Mouse (Mus musculus) CH12.LX (cell line): ENCODE measurements around the gene Prkaa1. TPM values are rescaled to one million over a fixed set of nuclear protein-coding genes. Genes with fewer than 3 reads are reported as not detected.
A peak's percentile ranks its signal among the peaks of the same experiment; 100 is the strongest.

Experiments used
- DNase-seq: peaks from one replicate; pipeline ENCODE4 v3.0.0-alpha.2; 2013; ENCODE audit errors: extremely low read depth
- H3K27ac ChIP-seq: 2 replicates; pipeline ENCODE4 v1.5.1; 2012; ENCODE audit warnings: low read depth, mild to moderate bottlenecking, control low read depth, moderate library complexity; ENCODE audit not compliant: insufficient read depth
- H3K27me3 ChIP-seq: replicated peaks from 2 replicates; pipeline ENCODE3; 2012; ENCODE audit warnings: inconsistent platforms
- H3K36me3 ChIP-seq, 2 experiments: replicated peaks in 1 of 2; 2 replicates each; pipeline versions ENCODE3 to v1.6.1; 2012; ENCODE audit warnings: inconsistent platforms in 1 of 2, low read length in 1 of 2, mild to moderate bottlenecking in 1 of 2, mixed read lengths in 1 of 2, moderate library complexity in 1 of 2; ENCODE audit not compliant: control insufficient read depth in 1 of 2, insufficient read depth in 1 of 2
- H3K4me1 ChIP-seq, 2 experiments: 2 replicates each; pipeline ENCODE4 v1.6.1; 2012; ENCODE audit warnings: inconsistent platforms in 1 of 2, moderate library complexity in 1 of 2; ENCODE audit not compliant: insufficient read depth in 2 of 2, control insufficient read depth in 1 of 2
- H3K4me2 ChIP-seq: 2 replicates; pipeline ENCODE4 v1.6.1; 2012; ENCODE audit warnings: low read depth, mild to moderate bottlenecking, control low read depth; ENCODE audit not compliant: poor library complexity, insufficient read depth, severe bottlenecking
- H3K4me3 ChIP-seq, 3 experiments: fragments of 150-350 bp in 1 of 3; sonication (generic) in 1 of 3; replicated peaks in 1 of 3; 2 replicates each; pipeline versions ENCODE3 to v1.5.1; 2011 to 2012; ENCODE audit warnings: low read depth in 2 of 3, low read length in 2 of 3, mild to moderate bottlenecking in 2 of 3, moderate library complexity in 2 of 3, control low read depth in 1 of 3, improper control_type of control experiment in 1 of 3, inconsistent platforms in 1 of 3, mixed read lengths in 1 of 3; ENCODE audit not compliant: poor library complexity in 1 of 3
- H3K79me2 ChIP-seq: replicated peaks from 2 replicates; pipeline ENCODE4 v1.6.1; 2012; ENCODE audit warnings: mild to moderate bottlenecking, moderate library complexity; ENCODE audit not compliant: control insufficient read depth, poor library complexity, insufficient read depth, severe bottlenecking; ENCODE audit errors: extremely low read depth
- H3K9ac ChIP-seq: 2 replicates; pipeline ENCODE4 v1.6.1; 2012; ENCODE audit warnings: low read depth, mild to moderate bottlenecking, control low read depth, moderate library complexity; ENCODE audit not compliant: insufficient read depth
- H3K9me3 ChIP-seq: replicated peaks from 2 replicates; pipeline ENCODE3; 2012; ENCODE audit warnings: low read length, inconsistent platforms, mixed read lengths
- BHLHE40 ChIP-seq: IDR thresholded peaks from 2 replicates; pipeline ENCODE4 v1.6.1; 2011; ENCODE audit warnings: mild to moderate bottlenecking, low read depth, low read length, improper control_type of control experiment
- CHD1 ChIP-seq: IDR thresholded peaks from 2 replicates; pipeline ENCODE4 v1.6.1; 2012; ENCODE audit warnings: low read depth, low read length, improper control_type of control experiment, inconsistent platforms
- CHD2 ChIP-seq: IDR thresholded peaks from 2 replicates; pipeline ENCODE4 v1.6.1; 2011; ENCODE audit warnings: low read length, improper control_type of control experiment
- E2F4 ChIP-seq: IDR thresholded peaks from 2 replicates; pipeline ENCODE4 v1.6.1; 2011; ENCODE audit warnings: low read depth, low read length, improper control_type of control experiment; ENCODE audit not compliant: insufficient replicate concordance
- ELF1 ChIP-seq: IDR thresholded peaks from 2 replicates; pipeline ENCODE4 v1.6.1; 2014; ENCODE audit warnings: low read depth, mild to moderate bottlenecking, inconsistent platforms, low read length, improper control_type of control experiment
- EP300 ChIP-seq: IDR thresholded peaks from 2 replicates; pipeline ENCODE4 v1.6.1; 2011; ENCODE audit warnings: low read length, improper control_type of control experiment
- ETS1 ChIP-seq: conservative IDR thresholded peaks from 2 replicates; pipeline ENCODE4 v1.6.1; 2012; ENCODE audit warnings: low read depth, mild to moderate bottlenecking, inconsistent platforms, low read length, improper control_type of control experiment, moderate library complexity
- GABPA ChIP-seq: IDR thresholded peaks from 2 replicates; pipeline ENCODE4 v1.6.1; 2012; ENCODE audit warnings: low read depth, low read length, improper control_type of control experiment, inconsistent platforms; ENCODE audit not compliant: insufficient replicate concordance
- HCFC1 ChIP-seq: IDR thresholded peaks from 2 replicates; pipeline ENCODE4 v1.6.1; 2012; ENCODE audit warnings: low read depth, mild to moderate bottlenecking, inconsistent platforms, low read length, improper control_type of control experiment
- IRF4 ChIP-seq: IDR thresholded peaks from 2 replicates; pipeline ENCODE4 v1.6.1; 2014; ENCODE audit warnings: low read depth, mild to moderate bottlenecking, inconsistent platforms, low read length, improper control_type of control experiment
- JUN ChIP-seq: IDR thresholded peaks from 2 replicates; pipeline ENCODE4 v1.6.1; 2011; ENCODE audit warnings: low read depth, mild to moderate bottlenecking, low read length, improper control_type of control experiment, moderate library complexity; ENCODE audit not compliant: insufficient read depth
- JUND ChIP-seq: conservative IDR thresholded peaks from 2 replicates; pipeline ENCODE4 v1.6.1; 2011; ENCODE audit warnings: low read depth, low read length, improper control_type of control experiment
- KAT2A ChIP-seq: IDR thresholded peaks from 2 replicates; pipeline ENCODE4 v1.6.1; 2012; ENCODE audit warnings: low read length, improper control_type of control experiment, inconsistent platforms; ENCODE audit not compliant: insufficient replicate concordance
- MAFK ChIP-seq: IDR thresholded peaks from 2 replicates; pipeline ENCODE4 v1.6.1; 2011; ENCODE audit warnings: low read length, improper control_type of control experiment; ENCODE audit not compliant: insufficient replicate concordance
- MAX ChIP-seq: IDR thresholded peaks from 2 replicates; pipeline ENCODE4 v1.6.1; 2011; ENCODE audit warnings: low read length, improper control_type of control experiment
- MAZ ChIP-seq: IDR thresholded peaks from 2 replicates; pipeline ENCODE4 v1.6.1; 2012; ENCODE audit warnings: low read depth, mild to moderate bottlenecking, inconsistent platforms, low read length, improper control_type of control experiment, moderate library complexity
- MEF2A ChIP-seq: IDR thresholded peaks from 2 replicates; pipeline ENCODE4 v1.6.1; 2014; ENCODE audit warnings: low read depth, mild to moderate bottlenecking, inconsistent platforms, low read length, improper control_type of control experiment, borderline replicate concordance
- MXI1 ChIP-seq: IDR thresholded peaks from 2 replicates; pipeline ENCODE4 v1.6.1; 2011; ENCODE audit warnings: mild to moderate bottlenecking, low read depth, low read length, improper control_type of control experiment
- MYC ChIP-seq: IDR thresholded peaks from 2 replicates; pipeline ENCODE4 v1.6.1; 2011; ENCODE audit warnings: low read depth, mild to moderate bottlenecking, improper control_type of control experiment, low read length
- NELFE ChIP-seq: IDR thresholded peaks from 2 replicates; pipeline ENCODE4 v1.6.1; 2011; ENCODE audit warnings: low read depth, low read length, improper control_type of control experiment
- NRF1 ChIP-seq: IDR thresholded peaks from 2 replicates; pipeline ENCODE4 v1.6.1; 2014; ENCODE audit warnings: low read depth, mild to moderate bottlenecking, inconsistent platforms, low read length, improper control_type of control experiment, moderate library complexity
- POLR2A ChIP-seq: IDR thresholded peaks from 2 replicates; pipeline ENCODE4 v1.6.1; 2011; ENCODE audit warnings: low read depth, mild to moderate bottlenecking, improper control_type of control experiment, low read length
- RAD21 ChIP-seq: IDR thresholded peaks from 2 replicates; pipeline ENCODE4 v1.6.1; 2011; ENCODE audit warnings: low read depth, mild to moderate bottlenecking, low read length, improper control_type of control experiment, moderate library complexity
- RCOR1 ChIP-seq: conservative IDR thresholded peaks from 2 replicates; pipeline ENCODE4 v1.6.1; 2012; ENCODE audit warnings: low read depth, mild to moderate bottlenecking, inconsistent platforms, low read length, improper control_type of control experiment
- SIN3A ChIP-seq: IDR thresholded peaks from 2 replicates; pipeline ENCODE4 v1.6.1; 2012; ENCODE audit warnings: low read length, improper control_type of control experiment, inconsistent platforms
- SMC3 ChIP-seq: IDR thresholded peaks from 2 replicates; pipeline ENCODE4 v1.6.1; 2011; ENCODE audit warnings: low read depth, low read length, improper control_type of control experiment
- TBP ChIP-seq: conservative IDR thresholded peaks from 2 replicates; pipeline ENCODE4 v1.6.1; 2011; ENCODE audit warnings: low read depth, low read length, improper control_type of control experiment
- TCF12 ChIP-seq: IDR thresholded peaks from 2 replicates; pipeline ENCODE4 v1.6.1; 2014; ENCODE audit warnings: low read depth, mild to moderate bottlenecking, inconsistent platforms, low read length, improper control_type of control experiment
- USF2 ChIP-seq: conservative IDR thresholded peaks from 2 replicates; pipeline ENCODE4 v1.6.1; 2011; ENCODE audit warnings: low read depth, low read length, improper control_type of control experiment
- ZC3H11A ChIP-seq: IDR thresholded peaks from 2 replicates; pipeline ENCODE4 v1.6.1; 2012; ENCODE audit warnings: low read depth, mild to moderate bottlenecking, inconsistent platforms, low read length, improper control_type of control experiment
- ZMIZ1 ChIP-seq: IDR thresholded peaks from 2 replicates; pipeline ENCODE4 v1.6.1; 2012; ENCODE audit warnings: low read depth, mild to moderate bottlenecking, inconsistent platforms, low read length, improper control_type of control experiment
- dilution Hi-C: fragments of 300-500 bp; cut with MboI; formaldehyde crosslinking; loops from 2 replicates; pipeline ENCODE4 v1.14.3; 2020; ENCODE audit warnings: low sequenced_read_pairs; ENCODE audit not compliant: extremely low pct_unique_long_range_greater_than_20kb, extremely low pct_ligation_motif_present
- in situ Hi-C: fragments of 300-500 bp; cut with MboI; formaldehyde crosslinking; loops from 3 replicates; pipeline ENCODE4 v1.14.3; 2019; ENCODE audit warnings: low sequenced_read_pairs, low pct_ligation_motif_present, low pct_unique_long_range_greater_than_20kb, mixed read lengths
- polyA plus RNA-seq: library from polyadenylated mRNA; unstranded; fragments of >175 nt; gene quantifications from 2 replicates; pipeline ENCODE4 v1.2.1, GENCODE M21; 2012; ENCODE audit warnings: low read depth; ENCODE audit not compliant: insufficient read length
- total RNA-seq, 2 experiments: library from RNA; depleted of rRNA; stranded (reverse); fragments of 300-350 nt in 1 of 2; fragments of >200 nt in 1 of 2; gene quantifications; 2 replicates each; pipeline ENCODE4 v1.2.3; 2012 to 2014

The Prkaa1 gene
- total and polyA plus RNA-seq, 3 experiments, result 12.6 to 25.4 (median 21.2) TPM

DNA sequence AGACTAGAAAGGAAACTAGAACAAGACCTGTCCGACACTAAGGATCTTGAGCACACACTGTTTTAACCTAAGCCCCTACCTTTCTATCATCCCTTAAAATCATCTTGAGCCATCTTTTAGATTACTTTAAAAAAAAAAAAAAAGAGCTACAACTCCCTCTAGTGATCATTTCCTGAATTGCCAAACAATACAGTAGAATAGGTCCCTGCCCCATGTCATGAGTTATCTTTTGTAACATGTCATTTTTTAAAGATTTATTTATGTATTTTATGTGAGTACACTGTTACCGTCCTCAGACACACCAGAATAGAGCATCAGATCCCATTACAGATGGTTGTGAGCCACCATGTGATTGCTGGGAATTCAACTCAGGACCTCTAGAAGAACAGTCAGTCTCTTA, 37.4 kb upstream of the Prkaa1 start (continued):
- TF ChIP-seq MXI1, result no peak
- no peak for TF ChIP-seq RCOR1
- no peak for TF ChIP-seq ELF1
- peak; percentile 37 for TF ChIP-seq SMC3
- TF ChIP-seq NRF1, result no peak

DNA sequence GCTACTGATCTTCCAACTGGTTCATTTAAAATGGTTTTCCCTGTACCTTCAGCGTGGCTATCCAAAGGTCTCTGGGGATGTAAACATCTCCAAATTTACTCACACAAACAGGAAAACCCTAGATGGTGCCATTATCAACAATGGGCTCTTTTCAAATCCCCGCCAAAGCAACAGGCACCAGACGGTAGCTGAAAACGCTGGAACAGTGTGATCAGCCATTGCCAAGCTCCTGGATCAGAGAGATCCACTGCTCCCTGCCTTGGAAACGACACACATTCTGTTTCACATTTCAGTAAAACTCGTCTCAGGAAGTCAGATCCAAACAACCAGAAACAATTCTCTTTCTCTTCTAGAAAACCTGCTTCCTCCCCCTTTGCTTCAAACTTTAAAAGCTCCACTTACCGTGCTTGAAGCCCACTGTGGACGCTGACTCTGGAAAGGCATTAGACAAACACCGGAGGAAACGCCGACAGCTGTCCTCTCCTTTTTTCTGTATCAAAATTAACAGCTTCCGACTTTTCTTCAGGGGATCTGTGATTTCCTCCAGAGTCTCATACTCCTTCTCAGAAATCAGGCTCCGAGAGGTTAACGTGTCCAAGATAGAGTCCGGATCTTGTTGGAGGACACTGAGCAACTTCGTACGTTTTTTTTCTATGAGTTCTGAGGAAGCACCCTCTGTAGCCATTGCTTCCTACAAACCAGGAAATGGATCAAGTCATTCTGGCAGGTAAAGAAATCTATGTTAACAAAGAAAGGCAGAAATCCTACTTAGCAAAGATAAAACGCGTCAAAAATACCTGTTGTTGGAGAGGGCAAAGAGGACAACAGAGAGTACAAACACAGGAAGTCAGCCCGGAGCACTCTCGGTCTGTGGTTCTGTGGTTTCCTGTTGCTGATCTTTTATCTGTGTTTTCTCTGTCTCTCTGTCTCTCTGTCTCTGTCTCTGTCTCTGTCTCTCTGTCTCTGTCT, 35.7 kb upstream of the Prkaa1 start, which contains the start of gene Card6:
Card6 (minus strand) TSS at position 854 of the 969 bp plus-strand sequence.
- Histone ChIP-seq H3K4me1 (peaks cover 0 to 8% of the 10 kb centered on the region in 2 experiments; a peak in 3 of 4 replicates), H3K79me2 (no peaks in the 10 kb centered on the region), H3K4me3 (peak within 1 kb of the TSS; percentile 55 to 94 (median 71)), H3K27me3 (no peaks in the 10 kb centered on the region), H3K4me2 (peak within 1 kb of the TSS; percentile 69), H3K9me3 (no peaks in the 10 kb centered on the region), H3K9ac (peak within 1 kb of the TSS; percentile 94), H3K36me3 (peaks cover 8 to 20% of the 10 kb centered on the region in 2 experiments), H3K27ac (no peak within 1 kb of the TSS)
- dilution Hi-C loops, result no loop called here
- in situ Hi-C loops, result loop anchor here (25.0 kb wide), 1 partner anchor 1071 kb away; the partner anchor contains the start of gene Oxct1
- DNase-seq, result no peak
- no peak for TF ChIP-seq GABPA
- TF ChIP-seq EP300, result peak; percentile 33; the same call in 1 of the 2 replicates
- no peak for TF ChIP-seq RCOR1
- no peak for TF ChIP-seq MEF2A
- no peak for TF ChIP-seq NELFE
- TF ChIP-seq ETS1, result no peak
- no peak for TF ChIP-seq NRF1
- TF ChIP-seq MAX, result no peak
- peak; percentile 36; the same call in 1 of the 2 replicates for TF ChIP-seq IRF4
- no peak for TF ChIP-seq USF2
- TF ChIP-seq BHLHE40, result peak; percentile 57
- no peak for TF ChIP-seq RAD21
- no peak for TF ChIP-seq TBP
- TF ChIP-seq MAZ, result no peak
- TF ChIP-seq TCF12, result peak; percentile 36; the same call in 1 of the 2 replicates
- no peak for TF ChIP-seq CHD1
- peak; percentile 67 for TF ChIP-seq ELF1
- no peak for TF ChIP-seq SMC3
- TF ChIP-seq JUND, result no peak
- no peak for TF ChIP-seq CHD2
- TF ChIP-seq SIN3A, result no peak; the same call in none of the 2 replicates
- TF ChIP-seq MAFK, result 0 out of 2 replicates have a peak, but pooled peaks have one; percentile 25
- TF ChIP-seq JUN, result no peak
- no peak for TF ChIP-seq E2F4
- no peak for TF ChIP-seq ZMIZ1
- TF ChIP-seq HCFC1, result no peak
- TF ChIP-seq MXI1, result no peak; the same call in 1 of the 2 replicates
- no peak for TF ChIP-seq KAT2A
- TF ChIP-seq MYC, result no peak
- TF ChIP-seq POLR2A, result 0 out of 2 replicates have a peak, but pooled peaks have one; percentile 26
- TF ChIP-seq ZC3H11A, result no peak
